Mouse (Mus musculus) embryonic facial prominence, embryonic 13.5 days (tissue): ENCODE results near the gene Vipas39. TPM values are rescaled to one million over a fixed set of nuclear protein-coding genes. Genes with fewer than 3 reads are reported as not detected.
"Not testable (repeated sequence)": the region's sequence is repeated elsewhere in the genome, so short reads cannot be mapped to it uniquely, and the experiment has no call there.

Source experiments
- ATAC-seq: fragments of 200-750 bp; cut with Nextera tagmentation; 2 replicates; pipeline ENCODE4 v1.8.0; 2017; ENCODE audit warnings: low read depth; ENCODE audit not compliant: insufficient number of reproducible peaks, insufficient read depth, low FRiP score, low TSS enrichment
- H3K27ac ChIP-seq: fragments of 300-500 bp; sonication (generic); 2 replicates; pipeline ENCODE4 v1.5.1; 2015; ENCODE audit warnings: moderate library complexity, mild to moderate bottlenecking, inconsistent platforms
- H3K27me3 ChIP-seq: fragments of 300-500 bp; sonication (generic); 2 replicates; pipeline ENCODE4 v1.6.1; 2015; ENCODE audit warnings: mild to moderate bottlenecking, inconsistent platforms
- H3K36me3 ChIP-seq: fragments of 300-500 bp; sonication (generic); 2 replicates; pipeline ENCODE4 v1.6.1; 2015; ENCODE audit warnings: mild to moderate bottlenecking, inconsistent platforms
- H3K4me1 ChIP-seq: fragments of 300-500 bp; sonication (generic); 2 replicates; pipeline ENCODE4 v1.6.1; 2015; ENCODE audit warnings: inconsistent platforms
- H3K4me2 ChIP-seq: fragments of 300-500 bp; sonication (generic); 2 replicates; pipeline ENCODE4 v1.6.1; 2015; ENCODE audit warnings: moderate library complexity, mild to moderate bottlenecking, inconsistent platforms
- H3K4me3 ChIP-seq: fragments of 300-500 bp; sonication (generic); 2 replicates; pipeline ENCODE4 v1.5.1; 2015; ENCODE audit warnings: mild to moderate bottlenecking, inconsistent platforms
- H3K9ac ChIP-seq: fragments of 300-500 bp; sonication (generic); 2 replicates; pipeline ENCODE4 v1.6.1; 2015; ENCODE audit warnings: mild to moderate bottlenecking, inconsistent platforms
- H3K9me3 ChIP-seq: fragments of 300-500 bp; sonication (generic); 2 replicates; pipeline ENCODE4 v1.6.1; 2016; ENCODE audit warnings: inconsistent platforms
- WGBS: fragments of 180-500 bp; shearing (Covaris S2); methylation state at CpG from one replicate; pipeline ENCODE4 v1.1.7; 2015; ENCODE audit warnings: mixed read lengths; 5-methylcytosine and 5-hydroxymethylcytosine counted together
- polyA plus RNA-seq: library from polyadenylated mRNA; unstranded; fragments of >200 nt; fragmentation: Nextera tagmentation; extraction: Ambion mirVana; gene quantifications from 2 replicates; pipeline ENCODE4 v1.2.1, GENCODE M21; 2015

Gene Vipas39
- polyA plus RNA-seq, 1 experiment from 2014 or later = 49.6 TPM

DNA sequence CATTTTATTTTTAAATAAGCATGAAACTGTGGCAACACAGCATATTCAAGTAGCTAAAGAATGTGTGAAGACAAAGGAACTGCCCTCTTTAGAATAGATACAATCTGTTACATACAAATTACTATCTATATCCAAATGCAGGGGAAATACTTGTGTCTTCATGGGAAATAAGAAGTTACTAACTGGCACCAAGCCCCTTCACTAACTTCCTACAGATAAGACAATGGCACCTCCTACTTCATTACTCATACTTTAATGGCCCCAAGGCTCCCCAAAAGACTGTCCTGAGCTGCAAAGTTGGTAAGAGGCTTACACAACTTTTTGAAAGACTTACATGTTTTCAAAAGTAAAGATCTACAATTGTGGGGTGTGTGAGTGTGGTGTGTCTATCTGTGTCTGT is 48.5 kb downstream of the Vipas39 start:
- Histone ChIP-seq H3K4me1 (peaks cover 5% of the 10 kb centered on the region; the same call in 1 of the 2 replicates), H3K9ac (no peak overlapping the region), H3K4me3 (no peak overlapping the region), H3K9me3 (no peaks in the 10 kb centered on the region), H3K27ac (no peak overlapping the region), H3K4me2 (no peak overlapping the region), H3K27me3 (no peaks in the 10 kb centered on the region), H3K36me3 (no peaks in the 10 kb centered on the region)
- no peak for ATAC-seq

DNA sequence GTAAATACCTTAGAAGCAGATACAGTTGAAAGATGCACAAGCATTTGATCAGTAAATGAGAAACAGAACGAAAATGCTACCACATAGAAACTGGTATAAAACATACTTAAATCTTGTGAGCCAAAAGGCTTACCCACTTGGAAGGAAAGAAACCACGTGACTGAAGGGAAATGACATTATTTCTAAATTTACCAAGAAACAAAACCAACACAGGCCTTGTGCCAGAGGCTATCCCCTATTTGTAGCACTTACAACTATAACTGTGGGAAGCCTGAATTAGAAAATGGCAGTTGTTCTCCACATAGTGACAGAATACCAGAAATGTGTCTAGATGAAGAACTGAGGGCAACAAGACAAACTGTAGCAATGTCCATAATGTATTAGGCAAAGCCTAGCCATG is 50.0 kb downstream of the Vipas39 start:
- no peak overlapping the region for H3K27ac ChIP-seq
- WGBS = 55% methylated on average over 2 of the region's 2 CpGs
- H3K27me3 ChIP-seq = no peaks in the 10 kb centered on the region
- H3K4me3 ChIP-seq = no peak overlapping the region
- H3K4me1 ChIP-seq = peaks cover 5% of the 10 kb centered on the region; the same call in 1 of the 2 replicates
- no peak overlapping the region for H3K9ac ChIP-seq
- H3K36me3 ChIP-seq = no peaks in the 10 kb centered on the region
- ATAC-seq = no peak
- H3K4me2 ChIP-seq = no peak overlapping the region
- H3K9me3 ChIP-seq = no peaks in the 10 kb centered on the region

DNA sequence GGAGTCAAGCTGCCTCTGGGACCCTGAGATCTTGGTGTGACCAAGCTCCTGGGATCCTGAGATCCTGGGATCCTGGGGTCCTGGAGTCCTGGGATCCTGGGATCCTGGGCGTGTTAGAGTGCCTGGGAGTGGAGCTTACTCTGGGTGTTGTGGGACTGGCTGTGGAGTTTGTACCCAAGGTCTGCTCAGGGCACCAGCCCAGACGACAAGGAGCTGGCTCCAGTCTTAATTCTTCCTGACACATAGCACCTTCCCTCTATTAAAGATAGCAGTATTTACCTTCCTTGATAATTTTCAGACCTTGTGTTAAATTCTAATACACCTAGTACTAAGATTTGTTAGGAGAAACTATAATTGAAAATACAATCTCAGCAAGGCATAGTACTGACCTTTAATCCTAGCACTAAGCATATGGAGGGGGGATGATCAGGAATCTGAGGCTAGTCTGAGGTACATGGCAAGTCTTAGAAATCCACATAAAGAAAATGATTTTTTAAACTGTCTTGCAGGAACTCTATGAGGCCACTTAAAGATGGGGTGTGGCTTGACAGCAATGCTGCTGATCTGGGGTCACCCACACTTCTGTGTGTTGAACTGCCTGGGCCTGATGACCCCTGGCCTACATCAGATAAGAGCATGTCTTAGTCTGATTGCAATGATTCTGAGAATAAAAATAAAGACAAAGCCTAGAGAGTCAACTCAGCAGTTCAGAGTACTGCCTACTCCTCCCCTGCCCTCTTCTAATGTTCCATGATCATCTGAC is 53.0 kb downstream of the Vipas39 start:
- Histone ChIP-seq H3K4me2 (no peak overlapping the region), H3K27me3 (no peaks in the 10 kb centered on the region), H3K36me3 (no peaks in the 10 kb centered on the region), H3K9ac (no peak overlapping the region), H3K27ac (no peak overlapping the region), H3K4me1 (no peaks in the 10 kb centered on the region), H3K4me3 (no peak overlapping the region), H3K9me3 (no peaks in the 10 kb centered on the region)
- ATAC-seq = no peak
- 58% methylated on average over 2 of the region's 2 CpGs for WGBS

DNA sequence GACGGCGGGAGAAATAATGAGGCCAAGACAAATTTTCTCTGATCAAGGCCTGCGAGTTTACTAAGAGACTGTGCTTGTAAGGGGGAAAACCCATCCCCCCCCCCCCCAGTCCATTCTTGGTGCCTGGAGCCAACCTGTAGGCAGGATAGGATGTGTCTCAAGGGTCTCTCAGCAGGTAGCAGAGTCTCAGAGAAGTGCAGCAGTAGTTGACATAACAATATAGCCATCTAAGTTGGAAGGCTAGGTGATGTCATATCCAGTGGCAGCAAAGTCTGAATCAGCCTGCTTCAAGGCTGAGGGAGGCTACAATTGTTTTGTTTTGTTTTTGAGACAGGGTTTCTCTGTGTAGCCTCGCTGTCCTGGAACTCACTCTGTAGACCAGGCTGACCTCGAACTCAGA is 60.3 kb downstream of the Vipas39 start:
- not testable (repeated sequence) for H3K27me3 ChIP-seq, H3K9me3 ChIP-seq, H3K4me3 ChIP-seq, H3K36me3 ChIP-seq, H3K9ac ChIP-seq, ATAC-seq, H3K4me1 ChIP-seq, H3K4me2 ChIP-seq, H3K27ac ChIP-seq
- WGBS = 87% methylated on average over 5 of the region's 5 CpGs

DNA sequence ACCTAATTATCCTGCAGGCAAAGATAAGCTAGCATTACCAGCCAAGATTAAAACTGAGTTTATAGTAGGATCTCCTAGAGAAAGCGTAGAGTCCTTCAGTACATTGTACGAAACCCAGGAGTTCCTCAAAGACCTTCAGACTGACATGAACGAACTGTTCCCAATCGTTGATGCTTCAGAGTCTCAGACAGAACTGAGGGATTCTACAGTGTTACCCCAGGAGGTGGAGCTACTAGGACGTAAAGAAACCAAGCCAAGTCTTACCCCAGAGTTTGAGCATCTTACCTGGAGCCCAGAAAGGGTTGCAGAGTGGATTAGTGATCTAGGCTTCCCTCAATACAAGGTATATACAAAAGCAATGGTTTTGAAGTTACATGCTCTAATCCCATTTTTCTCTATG is 64.4 kb downstream of the Vipas39 start:
- Histone ChIP-seq H3K27me3 (no peaks in the 10 kb centered on the region), H3K9me3 (no peaks in the 10 kb centered on the region), H3K9ac (no peak overlapping the region), H3K36me3 (no peaks in the 10 kb centered on the region), H3K4me2 (no peak overlapping the region), H3K4me1 (peaks cover 12% of the 10 kb centered on the region), H3K4me3 (no peak overlapping the region), H3K27ac (no peak overlapping the region)
- 72% methylated on average over 5 of the region's 5 CpGs for WGBS
- ATAC-seq = no peak

DNA sequence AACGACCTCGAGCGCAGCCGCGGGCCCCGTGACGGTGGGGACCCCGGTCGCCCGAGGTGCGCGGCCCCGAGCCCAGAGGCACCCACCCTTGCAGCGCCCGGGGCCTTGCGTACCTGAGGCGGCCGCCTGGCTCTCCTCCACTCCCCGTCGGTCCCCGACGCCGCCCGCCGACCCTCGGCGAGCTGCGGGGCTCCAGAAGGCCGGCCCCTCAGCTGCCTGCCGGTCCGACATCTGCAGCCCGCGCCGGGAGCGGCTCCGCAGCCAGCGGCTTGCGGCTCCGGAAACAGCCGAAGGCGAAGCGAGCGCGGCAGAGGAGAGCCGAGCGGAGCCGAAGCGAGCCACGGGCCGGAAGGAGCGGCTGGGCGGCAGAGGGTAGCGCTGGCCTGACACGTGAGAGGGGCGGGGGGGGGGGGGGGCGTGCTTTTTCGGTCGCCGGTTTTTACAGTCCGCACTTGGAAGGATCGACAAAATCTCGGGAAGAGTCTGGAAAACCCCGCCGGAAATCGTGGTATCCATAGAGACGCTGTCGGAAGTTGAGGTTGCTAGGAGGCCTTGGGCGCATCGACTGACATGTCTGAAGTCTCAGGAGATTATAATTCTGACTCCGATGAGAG is 66.0 kb downstream of the Vipas39 start, which contains the start of gene Tmed8:
Gene Tmed8 (minus strand): TSS at position 482 of the 614 bp plus-strand sequence.
- Histone ChIP-seq H3K27ac (peak within 1 kb of the TSS; percentile 76), H3K27me3 (no peaks in the 10 kb centered on the region), H3K9ac (peak within 1 kb of the TSS; percentile 90), H3K4me2 (peak within 1 kb of the TSS; percentile 89), H3K4me1 (peaks cover 12% of the 10 kb centered on the region), H3K4me3 (peak within 1 kb of the TSS; percentile 82), H3K9me3 (no peaks in the 10 kb centered on the region), H3K36me3 (no peaks in the 10 kb centered on the region)
- ATAC-seq = peak; percentile 87
- WGBS = under 1% methylated on average over 51 of the region's 70 CpGs

DNA sequence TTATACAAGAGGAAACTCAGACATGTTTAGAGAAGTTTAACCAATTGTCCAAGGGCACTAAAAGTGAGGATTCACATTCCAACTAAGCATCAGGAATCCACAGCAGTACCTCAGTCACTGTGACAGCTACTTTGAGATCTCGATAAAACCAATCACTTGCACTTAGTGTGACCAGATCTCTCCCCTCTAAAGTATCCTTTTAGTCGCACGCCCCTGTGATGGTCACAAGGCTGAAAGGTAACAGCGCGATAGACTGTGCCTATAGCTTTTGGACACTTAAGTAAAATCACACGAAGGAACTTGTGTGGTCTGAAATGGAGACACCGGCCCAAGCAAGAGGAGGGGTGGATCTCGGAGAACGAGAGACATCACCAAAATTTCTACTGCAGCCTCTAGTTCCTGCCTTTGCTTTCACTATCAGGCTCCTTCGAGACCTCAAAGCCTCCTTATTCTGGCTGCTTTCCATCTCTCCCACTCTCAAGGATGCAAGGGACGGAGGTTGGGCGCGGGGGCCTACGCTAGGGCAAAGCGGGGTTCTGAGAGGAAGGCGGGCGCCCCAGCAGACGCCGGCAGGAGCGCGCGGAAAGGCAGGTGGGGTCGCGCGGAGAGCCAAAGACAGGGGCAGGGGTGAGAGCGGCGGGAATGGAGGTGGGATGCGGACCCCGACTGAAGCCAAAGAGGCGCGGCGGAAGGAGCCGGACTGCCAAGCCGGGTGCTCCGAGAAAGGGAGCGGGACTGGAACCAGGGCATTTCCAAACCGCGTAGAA is 66.7 kb downstream of the Vipas39 start, which contains the start of gene Samd15:
Gene Samd15 (plus strand): TSS at position 518 of the 767 bp plus-strand sequence.
- Histone ChIP-seq H3K4me1 (peaks cover 12% of the 10 kb centered on the region), H3K27ac (peak within 1 kb of the TSS; percentile 76), H3K27me3 (no peaks in the 10 kb centered on the region), H3K4me2 (peak within 1 kb of the TSS; percentile 89), H3K36me3 (no peaks in the 10 kb centered on the region), H3K4me3 (peak within 1 kb of the TSS; percentile 82), H3K9ac (peak within 1 kb of the TSS; percentile 90), H3K9me3 (no peaks in the 10 kb centered on the region)
- under 1% methylated on average over 38 of the region's 38 CpGs for WGBS
- peak; percentile 68 for ATAC-seq

DNA sequence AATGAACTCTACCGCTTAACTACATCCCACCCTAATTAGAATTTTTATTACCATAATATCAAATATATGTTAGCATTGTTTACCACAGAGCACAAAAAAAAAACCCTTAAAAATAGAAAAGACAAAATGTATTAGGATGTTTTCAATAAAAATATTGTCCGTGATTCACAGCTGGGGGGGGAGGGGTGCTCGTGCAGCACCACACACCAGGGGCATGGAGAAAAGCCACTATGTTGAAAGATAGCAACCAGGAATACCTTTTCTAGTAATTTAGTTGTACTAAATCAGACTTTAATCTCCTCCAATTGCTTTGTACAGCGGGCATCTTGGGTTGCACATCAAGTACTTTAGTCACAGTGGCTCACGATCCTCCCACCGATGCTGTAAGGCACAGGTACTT is 67.3 kb downstream of the Vipas39 start:
- Histone ChIP-seq H3K4me2 (peak overlapping the region; percentile 89), H3K4me3 (peak overlapping the region; percentile 82), H3K9me3 (no peaks in the 10 kb centered on the region), H3K9ac (peak overlapping the region; percentile 90), H3K36me3 (no peaks in the 10 kb centered on the region), H3K27ac (no peak overlapping the region), H3K4me1 (peaks cover 12% of the 10 kb centered on the region), H3K27me3 (no peaks in the 10 kb centered on the region)
- no peak for ATAC-seq
- 46% methylated on average over 6 of the region's 6 CpGs for WGBS

DNA sequence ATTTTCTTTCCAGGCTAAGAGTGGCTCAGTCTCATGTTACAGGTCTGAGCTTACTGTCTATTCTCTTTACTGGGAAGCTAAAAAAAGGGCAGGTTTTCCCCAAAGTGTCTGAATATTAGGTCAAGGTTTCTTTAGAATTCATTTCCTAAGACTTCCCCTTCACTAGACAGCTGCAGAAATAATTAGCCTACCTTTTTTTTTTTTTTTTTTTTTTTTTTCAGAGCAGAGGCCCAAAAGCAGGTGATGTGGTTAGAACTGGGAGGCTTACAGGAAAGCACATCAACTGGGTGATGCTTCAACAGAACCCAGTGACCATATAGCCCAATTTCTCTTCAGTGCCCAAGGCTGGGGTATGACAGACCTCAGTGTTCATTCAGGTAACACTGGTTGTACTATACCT is 69.7 kb downstream of the Vipas39 start:
- no peak overlapping the region for H3K9ac ChIP-seq
- no peaks in the 10 kb centered on the region for H3K36me3 ChIP-seq
- ATAC-seq = no peak
- no peak overlapping the region for H3K27ac ChIP-seq
- no peaks in the 10 kb centered on the region for H3K27me3 ChIP-seq
- no peak overlapping the region for H3K4me2 ChIP-seq
- no peaks in the 10 kb centered on the region for H3K9me3 ChIP-seq
- H3K4me3 ChIP-seq = no peak overlapping the region
- peaks cover 12% of the 10 kb centered on the region for H3K4me1 ChIP-seq

DNA sequence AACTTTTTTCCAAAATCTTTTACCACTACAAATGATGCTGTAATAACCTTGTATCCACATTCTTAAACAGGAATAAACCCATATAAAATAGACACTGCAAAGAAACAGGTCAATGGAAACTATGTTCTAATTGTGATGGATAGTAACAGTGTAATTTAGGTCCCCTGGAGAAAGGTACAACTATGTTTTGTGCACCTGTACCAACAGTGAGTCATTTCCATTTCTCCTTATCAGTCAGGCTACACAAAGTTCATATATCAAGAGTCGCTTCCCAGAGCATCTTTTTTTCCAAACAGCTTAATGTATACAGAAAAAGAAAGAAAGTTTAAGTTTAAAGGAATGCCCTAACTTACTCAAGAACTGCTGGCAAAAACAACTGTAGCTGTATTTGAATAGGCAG is 71.0 kb downstream of the Vipas39 start:
- no peak for ATAC-seq
- H3K4me3 ChIP-seq = no peak overlapping the region
- 80% methylated on average over 1 of the region's 1 CpGs for WGBS
- H3K36me3 ChIP-seq = no peaks in the 10 kb centered on the region
- H3K27ac ChIP-seq = no peak overlapping the region
- H3K27me3 ChIP-seq = no peaks in the 10 kb centered on the region
- H3K4me1 ChIP-seq = peaks cover 12% of the 10 kb centered on the region
- no peaks in the 10 kb centered on the region for H3K9me3 ChIP-seq
- H3K4me2 ChIP-seq = no peak overlapping the region
- no peak overlapping the region for H3K9ac ChIP-seq

DNA sequence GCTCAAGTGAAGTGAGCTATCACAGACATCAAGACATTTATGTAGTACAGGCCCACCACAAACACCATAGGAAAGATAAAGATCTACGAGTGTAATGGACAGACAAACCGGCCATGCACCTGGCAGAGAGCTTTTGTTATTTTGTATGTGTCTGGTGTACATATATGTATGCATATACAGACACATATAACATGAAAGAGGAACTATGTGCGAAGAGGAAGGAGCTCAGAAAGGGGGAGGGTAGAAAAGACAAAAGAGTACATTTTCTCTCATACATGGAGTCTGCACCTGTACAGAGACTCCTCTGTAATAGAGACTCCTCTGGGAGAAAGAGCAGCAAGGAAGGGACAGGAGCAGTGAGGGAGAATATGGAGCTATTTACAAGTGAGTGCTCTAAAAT is 73.0 kb downstream of the Vipas39 start:
- Histone ChIP-seq H3K4me2 (no peak overlapping the region), H3K36me3 (no peaks in the 10 kb centered on the region), H3K27me3 (no peaks in the 10 kb centered on the region), H3K27ac (no peak overlapping the region), H3K4me1 (peaks cover 6% of the 10 kb centered on the region; the same call in 1 of the 2 replicates), H3K4me3 (no peak overlapping the region), H3K9ac (no peak overlapping the region), H3K9me3 (no peaks in the 10 kb centered on the region)
- 90% methylated on average over 3 of the region's 3 CpGs for WGBS
- no peak for ATAC-seq
